Mouse (Mus musculus): Measurements from ENCODE around the gene Crtc2.

DNA sequence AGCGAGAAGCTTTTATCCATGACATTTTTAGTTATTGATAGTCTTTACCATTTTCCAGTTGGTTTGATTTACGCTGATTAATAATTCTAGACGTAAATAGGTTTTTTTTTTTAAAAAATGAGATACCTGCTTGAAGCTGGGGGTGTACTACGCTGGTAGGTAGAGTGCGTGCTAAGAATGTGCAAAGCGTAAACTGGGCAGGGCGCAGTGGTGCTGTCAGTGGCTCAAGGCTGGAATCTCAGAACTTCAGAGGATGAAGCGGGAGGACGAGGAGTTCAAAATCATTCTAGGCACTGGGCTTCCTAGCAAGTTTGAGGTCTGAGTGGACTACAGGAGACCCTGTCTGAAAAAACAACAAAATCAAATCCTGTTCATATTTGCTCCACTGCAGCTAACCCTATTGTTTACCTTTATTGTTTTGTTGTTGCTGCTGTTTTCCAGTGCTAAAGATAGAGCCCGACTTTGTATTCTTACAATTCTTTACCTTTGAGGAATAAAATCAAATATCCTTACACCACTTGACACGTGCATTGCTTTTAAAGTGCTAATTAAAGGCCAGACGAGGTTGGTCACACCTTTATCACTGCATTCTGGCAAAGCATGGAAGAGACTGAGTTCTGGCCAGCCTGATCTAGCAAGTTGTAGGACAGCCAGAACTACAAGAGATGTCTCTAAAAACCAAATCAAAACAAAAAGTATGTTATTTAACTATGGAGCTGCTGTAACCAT, 39.8 kb upstream of the Crtc2 start:
- TF ChIP-seq POLR2A (IDR thresholded peaks at IDR 0.05; ENCODE audit: insufficient read depth, low read depth, low read length) (no peak), CTCF (IDR thresholded peaks at IDR 0.05; ENCODE audit: insufficient read depth, low read depth, low read length) (no peak)
